Mouse (Mus musculus): Measurements from ENCODE around the gene Gba. TPM values are rescaled to one million over a fixed set of nuclear protein-coding genes. Genes with fewer than 3 reads are reported as not detected.

Gba gene
- polyA plus RNA-seq, 1 experiment from 2014 or later, result 26.2 TPM

DNA sequence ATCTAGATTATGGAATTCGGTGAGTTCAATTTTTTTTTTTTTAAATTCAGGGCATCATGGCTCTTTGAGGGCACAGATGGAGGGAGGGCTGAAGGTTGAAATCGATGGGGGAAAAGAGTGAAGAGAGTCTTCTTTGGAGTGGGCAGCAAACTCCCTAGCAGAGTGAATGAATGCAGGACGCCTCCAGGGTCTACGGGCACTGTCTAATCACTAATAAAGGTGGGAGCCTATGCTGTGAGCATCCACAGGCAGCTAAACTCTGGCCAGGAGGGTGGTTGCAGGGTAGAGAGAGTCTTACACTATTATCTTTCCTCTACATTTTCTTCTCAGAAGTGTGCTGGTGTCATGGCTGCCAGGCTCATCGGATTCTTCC lies 400 bp downstream of the Gba start:
- Histone ChIP-seq H3K36me3 (replicated peaks) (peaks cover 37% of the 10 kb centered on the region), H3K4me2 (peak overlapping the region; percentile 81), H3K4me3 (replicated peaks) (peak overlapping the region; percentile 66), H3K9me3 (replicated peaks) (no peaks in the 10 kb centered on the region), H3K27ac (replicated peaks) (peak overlapping the region; percentile 56), H3K4me1 (replicated peaks) (peaks cover 15% of the 10 kb centered on the region), H3K27me3 (peaks cover 6% of the 10 kb centered on the region), H3K9ac (peak overlapping the region; percentile 59)
- 22% methylated on average over 5 of the region's 5 CpGs for WGBS (ENCODE audit: insufficient replicate concordance)
- ATAC-seq (ENCODE audit: insufficient read depth), result peak; percentile 34

DNA sequence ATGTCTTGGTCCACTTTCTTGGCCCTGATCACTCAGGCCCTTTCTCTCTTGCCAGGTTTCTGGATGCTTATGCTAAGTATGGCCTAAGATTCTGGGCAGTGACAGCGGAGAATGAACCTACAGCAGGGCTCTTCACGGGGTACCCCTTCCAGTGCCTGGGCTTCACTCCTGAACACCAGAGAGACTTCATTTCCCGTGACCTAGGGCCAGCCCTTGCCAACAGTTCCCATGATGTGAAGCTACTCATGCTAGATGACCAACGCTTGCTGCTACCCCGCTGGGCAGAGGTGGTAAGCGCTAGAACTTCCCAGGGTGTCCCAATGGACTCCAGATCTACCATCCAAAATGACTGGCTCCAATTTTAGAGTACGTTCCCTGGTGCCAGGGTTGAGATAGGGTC lies 3.4 kb downstream of the Gba start:
- H3K27me3 ChIP-seq, result no peaks in the 10 kb centered on the region
- H3K27ac ChIP-seq (replicated peaks), result no peak overlapping the region
- H3K4me3 ChIP-seq (replicated peaks), result no peak overlapping the region
- no peaks in the 10 kb centered on the region for H3K9me3 ChIP-seq (replicated peaks)
- no peak overlapping the region for H3K9ac ChIP-seq
- 83% methylated on average over 7 of the region's 7 CpGs for WGBS (ENCODE audit: insufficient replicate concordance)
- peaks cover 15% of the 10 kb centered on the region for H3K4me1 ChIP-seq (replicated peaks)
- ATAC-seq (ENCODE audit: insufficient read depth), result no peak
- H3K4me2 ChIP-seq, result no peak overlapping the region
- H3K36me3 ChIP-seq (replicated peaks), result peaks cover 65% of the 10 kb centered on the region

DNA sequence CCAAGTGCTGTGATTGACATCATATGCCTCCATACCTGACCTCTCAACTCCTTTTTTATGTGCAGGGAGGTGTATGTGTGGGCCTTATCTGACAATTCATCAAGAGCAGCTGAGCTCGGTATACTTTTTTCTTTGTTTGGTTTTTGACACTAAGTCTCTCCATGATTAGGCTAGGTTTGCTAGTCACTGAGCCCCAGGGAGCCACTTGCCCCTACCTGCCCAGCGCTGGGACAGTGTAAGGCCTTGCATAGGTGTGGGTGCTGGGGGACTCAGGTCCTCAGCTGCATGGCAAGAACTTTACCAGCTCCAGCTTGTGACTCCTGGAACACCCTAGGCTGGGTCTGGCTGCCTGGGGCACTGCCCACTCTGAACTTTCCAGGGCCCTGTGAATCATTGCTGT lies 4.0 kb downstream of the Gba start:
- H3K9me3 ChIP-seq (replicated peaks), result no peaks in the 10 kb centered on the region
- no peak overlapping the region for H3K4me2 ChIP-seq
- no peak overlapping the region for H3K27ac ChIP-seq (replicated peaks)
- peaks cover 69% of the 10 kb centered on the region for H3K36me3 ChIP-seq (replicated peaks)
- H3K4me1 ChIP-seq (replicated peaks), result peaks cover 18% of the 10 kb centered on the region
- H3K9ac ChIP-seq, result no peak overlapping the region
- H3K27me3 ChIP-seq, result no peaks in the 10 kb centered on the region
- no peak overlapping the region for H3K4me3 ChIP-seq (replicated peaks)
- ATAC-seq (ENCODE audit: insufficient read depth), result no peak
- 68% methylated on average over 2 of the region's 2 CpGs for WGBS (ENCODE audit: insufficient replicate concordance)

DNA sequence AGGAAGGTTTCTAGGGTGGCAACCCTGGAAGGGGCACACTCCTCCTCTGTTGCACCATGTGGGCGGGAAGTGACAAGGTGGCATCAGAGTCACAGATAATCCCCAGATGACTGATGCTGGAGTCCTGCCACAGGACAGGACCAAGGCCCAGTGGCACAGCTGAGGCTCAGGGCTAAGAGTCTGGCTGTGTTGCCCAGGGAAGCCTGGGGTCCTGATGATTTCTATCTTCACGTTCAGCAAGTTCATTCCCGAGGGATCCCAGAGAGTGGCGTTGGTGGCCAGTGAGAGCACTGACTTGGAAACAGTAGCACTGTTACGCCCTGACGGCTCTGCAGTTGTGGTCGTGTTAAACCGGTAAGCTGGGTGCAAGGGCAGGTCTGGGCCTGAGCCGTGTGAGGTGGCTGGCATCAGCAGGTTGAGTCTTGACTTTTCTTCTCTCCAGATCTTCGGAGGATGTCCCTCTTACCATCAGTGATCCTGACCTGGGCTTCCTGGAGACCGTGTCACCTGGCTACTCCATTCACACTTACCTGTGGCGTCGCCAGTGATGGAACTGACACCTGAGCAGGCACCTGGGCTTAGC lies 5.4 kb downstream of the Gba start:
- peaks cover 69% of the 10 kb centered on the region for H3K36me3 ChIP-seq (replicated peaks)
- H3K4me1 ChIP-seq (replicated peaks), result peaks cover 16% of the 10 kb centered on the region
- no peak overlapping the region for H3K4me3 ChIP-seq (replicated peaks)
- H3K4me2 ChIP-seq, result no peak overlapping the region
- no peak for ATAC-seq (ENCODE audit: insufficient read depth)
- WGBS (ENCODE audit: insufficient replicate concordance), result 82% methylated on average over 13 of the region's 13 CpGs
- H3K9me3 ChIP-seq (replicated peaks), result no peaks in the 10 kb centered on the region
- no peak overlapping the region for H3K27ac ChIP-seq (replicated peaks)
- H3K27me3 ChIP-seq, result no peaks in the 10 kb centered on the region
- H3K9ac ChIP-seq, result no peak overlapping the region

GRCm38 (mm10) chr3:89208736-89209135 lies 6.0 kb downstream of the Gba start:
- 72% methylated on average over 6 of the region's 6 CpGs for WGBS (ENCODE audit: insufficient replicate concordance)
- no peak overlapping the region for H3K9ac ChIP-seq
- H3K36me3 ChIP-seq (replicated peaks), result peaks cover 69% of the 10 kb centered on the region
- no peaks in the 10 kb centered on the region for H3K9me3 ChIP-seq (replicated peaks)
- no peak for ATAC-seq (ENCODE audit: insufficient read depth)
- H3K4me1 ChIP-seq (replicated peaks), result peaks cover 16% of the 10 kb centered on the region
- no peak overlapping the region for H3K27ac ChIP-seq (replicated peaks)
- H3K27me3 ChIP-seq, result no peaks in the 10 kb centered on the region
- no peak overlapping the region for H3K4me2 ChIP-seq
- H3K4me3 ChIP-seq (replicated peaks), result no peak overlapping the region

DNA sequence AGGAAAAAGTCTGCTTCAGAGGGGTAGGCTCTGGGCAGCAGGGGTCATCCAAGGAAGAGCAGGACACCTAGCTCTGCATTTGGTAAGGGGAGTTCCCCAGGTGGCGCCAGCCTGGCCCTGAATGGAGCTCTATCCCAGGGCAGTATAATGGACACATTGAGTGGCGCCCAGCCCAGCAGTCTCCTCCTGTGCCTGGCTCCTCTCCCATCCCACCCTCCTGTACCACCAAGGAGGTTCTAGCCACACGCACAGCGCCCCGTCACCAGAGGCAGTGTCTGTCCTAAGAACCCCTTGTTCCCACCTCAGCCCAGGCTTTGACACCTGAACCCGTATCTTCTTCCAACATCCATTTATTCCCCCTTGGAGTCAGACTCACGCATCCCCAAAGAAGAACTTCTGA lies 7.0 kb downstream of the Gba start:
- no peak for ATAC-seq (ENCODE audit: insufficient read depth)
- Histone ChIP-seq H3K9ac (no peak overlapping the region), H3K36me3 (replicated peaks) (peaks cover 60% of the 10 kb centered on the region), H3K4me3 (replicated peaks) (no peak overlapping the region), H3K4me2 (no peak overlapping the region), H3K4me1 (replicated peaks) (peaks cover 23% of the 10 kb centered on the region), H3K9me3 (replicated peaks) (no peaks in the 10 kb centered on the region), H3K27ac (replicated peaks) (no peak overlapping the region), H3K27me3 (peaks cover 2% of the 10 kb centered on the region; the same call in 1 of the 2 replicates)
- 77% methylated on average over 7 of the region's 7 CpGs for WGBS (ENCODE audit: insufficient replicate concordance)

DNA sequence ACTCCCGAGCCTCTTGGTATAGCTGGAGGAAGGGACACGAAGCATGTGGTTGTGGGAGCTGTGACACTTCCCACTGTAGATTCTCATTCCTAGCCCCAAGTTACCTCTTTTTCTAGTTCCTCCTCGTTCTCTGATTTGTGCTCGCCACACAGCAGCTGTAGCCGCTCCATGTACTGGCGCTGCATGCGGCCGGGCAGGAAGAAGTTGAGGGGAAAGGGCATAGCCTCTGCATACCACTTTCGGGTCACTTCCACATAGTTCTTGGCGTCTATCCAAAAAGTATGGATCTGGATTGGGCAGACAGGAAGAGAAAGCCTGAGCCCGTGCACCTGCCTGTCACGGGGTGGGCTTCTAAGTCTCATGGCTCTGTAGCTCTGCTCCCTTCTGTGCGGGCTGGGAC lies 7.4 kb downstream of the Gba start:
- no peak overlapping the region for H3K9ac ChIP-seq
- H3K4me2 ChIP-seq, result no peak overlapping the region
- ATAC-seq (ENCODE audit: insufficient read depth), result no peak
- no peak overlapping the region for H3K4me3 ChIP-seq (replicated peaks)
- no peaks in the 10 kb centered on the region for H3K9me3 ChIP-seq (replicated peaks)
- peaks cover 28% of the 10 kb centered on the region for H3K4me1 ChIP-seq (replicated peaks)
- H3K27me3 ChIP-seq, result peaks cover 7% of the 10 kb centered on the region; the same call in 1 of the 2 replicates
- H3K36me3 ChIP-seq (replicated peaks), result peaks cover 58% of the 10 kb centered on the region
- no peak overlapping the region for H3K27ac ChIP-seq (replicated peaks)
- WGBS (ENCODE audit: insufficient replicate concordance), result 74% methylated on average over 13 of the region's 13 CpGs

DNA sequence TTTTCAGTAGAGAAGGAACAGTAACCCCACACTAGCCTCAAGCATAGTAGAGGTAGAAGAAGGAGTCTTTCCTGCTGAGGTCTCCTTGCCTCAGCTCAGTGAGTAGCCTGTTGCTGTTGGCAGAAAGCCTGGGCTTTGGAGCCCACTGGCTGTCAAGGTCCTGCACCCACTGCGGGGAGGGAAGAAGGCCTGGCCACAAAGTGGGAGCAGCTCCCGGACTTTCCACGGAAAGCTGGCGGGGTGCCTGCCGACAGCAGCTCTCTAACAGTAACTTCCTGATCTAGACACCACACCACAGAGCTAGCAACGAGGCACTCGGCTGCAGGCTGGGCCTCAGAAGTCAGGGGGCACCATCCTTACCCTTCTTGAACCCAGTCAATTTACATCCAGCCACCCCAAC lies 8.0 kb downstream of the Gba start:
- H3K4me1 ChIP-seq (replicated peaks), result peaks cover 33% of the 10 kb centered on the region
- no peak overlapping the region for H3K4me3 ChIP-seq (replicated peaks)
- H3K27me3 ChIP-seq, result peaks cover 12% of the 10 kb centered on the region
- 65% methylated on average over 7 of the region's 7 CpGs for WGBS (ENCODE audit: insufficient replicate concordance)
- H3K27ac ChIP-seq (replicated peaks), result no peak overlapping the region
- no peak overlapping the region for H3K4me2 ChIP-seq
- no peak overlapping the region for H3K9ac ChIP-seq
- no peaks in the 10 kb centered on the region for H3K9me3 ChIP-seq (replicated peaks)
- peaks cover 52% of the 10 kb centered on the region for H3K36me3 ChIP-seq (replicated peaks)
- ATAC-seq (ENCODE audit: insufficient read depth), result no peak

GRCm38 (mm10) chr3:89213803-89214530 lies 11.2 kb downstream of the Gba start:
- peak overlapping the region; percentile 98 for H3K4me2 ChIP-seq
- peak; percentile 87 for ATAC-seq (ENCODE audit: insufficient read depth)
- H3K4me3 ChIP-seq (replicated peaks), result peak overlapping the region; percentile 88
- peaks cover 26% of the 10 kb centered on the region for H3K27me3 ChIP-seq
- H3K4me1 ChIP-seq (replicated peaks), result peaks cover 37% of the 10 kb centered on the region
- peak overlapping the region; percentile 71 for H3K27ac ChIP-seq (replicated peaks)
- under 1% methylated on average over 69 of the region's 69 CpGs for WGBS (ENCODE audit: insufficient replicate concordance)
- H3K9me3 ChIP-seq (replicated peaks), result no peaks in the 10 kb centered on the region
- H3K9ac ChIP-seq, result peak overlapping the region; percentile 73
- H3K36me3 ChIP-seq (replicated peaks), result peaks cover 23% of the 10 kb centered on the region

DNA sequence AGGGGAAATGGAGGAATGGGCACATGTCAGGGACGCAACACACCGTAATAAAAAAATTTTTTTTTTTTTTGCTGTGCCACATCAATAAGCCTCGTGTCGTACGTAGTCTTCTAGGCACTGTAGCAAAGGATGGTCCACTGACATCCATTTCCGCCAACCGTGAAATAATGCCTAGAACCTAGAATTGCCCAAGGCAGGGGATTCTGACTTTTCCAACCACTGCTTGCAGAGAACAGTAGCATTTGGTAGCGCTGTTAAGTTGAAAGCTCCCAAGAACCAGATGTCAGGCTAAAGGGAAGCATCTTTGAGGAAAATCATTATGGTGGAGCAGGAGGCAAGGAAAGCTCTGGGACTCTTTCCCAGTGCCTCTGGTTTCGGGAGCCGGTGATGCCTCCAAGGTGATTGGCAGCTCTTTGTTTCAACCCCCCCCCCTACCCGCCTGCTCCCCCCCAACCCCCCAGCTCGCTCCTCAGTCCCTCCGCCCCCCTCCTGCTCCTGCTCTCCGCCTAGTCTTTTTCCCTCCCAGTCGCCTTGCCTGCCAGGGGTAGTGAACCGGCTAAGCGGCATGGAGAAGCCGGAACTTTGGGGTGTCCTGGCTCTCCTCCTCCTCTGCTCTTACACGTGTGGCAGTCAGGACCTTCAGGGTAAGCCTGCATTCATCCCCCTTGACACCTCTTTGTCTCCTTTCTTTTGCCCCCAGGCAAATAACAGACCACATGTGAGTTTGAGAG lies 12.1 kb downstream of the Gba start, which contains the start of gene Thbs3:
Thbs3 (plus strand) TSS at position 500 of the 731 bp plus-strand sequence.
- no peaks in the 10 kb centered on the region for H3K9me3 ChIP-seq (replicated peaks)
- H3K36me3 ChIP-seq (replicated peaks), result peaks cover 15% of the 10 kb centered on the region
- 3% methylated on average over 19 of the region's 19 CpGs for WGBS (ENCODE audit: insufficient replicate concordance)
- peak within 1 kb of the TSS; percentile 98 for H3K4me2 ChIP-seq
- no peak for ATAC-seq (ENCODE audit: insufficient read depth)
- H3K27ac ChIP-seq (replicated peaks), result peak within 1 kb of the TSS; percentile 71
- H3K27me3 ChIP-seq, result peaks cover 34% of the 10 kb centered on the region
- peak within 1 kb of the TSS; percentile 73 for H3K9ac ChIP-seq
- peak within 1 kb of the TSS; percentile 88 for H3K4me3 ChIP-seq (replicated peaks)
- H3K4me1 ChIP-seq (replicated peaks), result peaks cover 37% of the 10 kb centered on the region

DNA sequence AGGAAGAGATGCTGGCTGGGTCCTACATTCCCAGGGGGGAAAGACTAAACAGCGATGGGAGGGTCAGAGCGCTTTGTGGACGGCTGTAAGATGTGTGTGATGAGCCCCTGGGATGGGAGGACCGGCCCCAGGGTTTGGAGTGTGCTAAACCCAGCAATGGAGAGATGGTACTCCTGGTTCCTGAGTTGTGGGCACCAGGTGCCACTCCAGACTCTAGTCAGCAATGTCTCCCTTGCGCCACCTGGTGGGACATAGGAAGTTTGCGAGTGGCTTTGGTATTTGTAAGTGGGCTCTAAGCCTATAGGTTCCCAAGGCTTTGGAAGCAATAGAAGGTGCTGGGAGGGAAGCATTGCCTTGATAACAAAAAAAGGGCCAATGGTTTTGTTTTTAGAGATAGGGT lies 13.1 kb downstream of the Gba start:
- peak overlapping the region; percentile 88; the same call in 1 of the 2 replicates for H3K4me3 ChIP-seq (replicated peaks)
- H3K9ac ChIP-seq, result no peak overlapping the region
- H3K27ac ChIP-seq (replicated peaks), result no peak overlapping the region

More for the DNA sequence above, 13.1 kb downstream of the Gba start:
- H3K4me2 ChIP-seq, result peak overlapping the region; percentile 98
- peaks cover 37% of the 10 kb centered on the region for H3K4me1 ChIP-seq (replicated peaks)
- ATAC-seq (ENCODE audit: insufficient read depth), result peak; percentile 9; the same call in 1 of the 2 replicates
- WGBS (ENCODE audit: insufficient replicate concordance), result 1% methylated on average over 6 of the region's 6 CpGs
- H3K9me3 ChIP-seq (replicated peaks), result no peaks in the 10 kb centered on the region
- H3K36me3 ChIP-seq (replicated peaks), result peaks cover 6% of the 10 kb centered on the region; the same call in 1 of the 2 replicates
- H3K27me3 ChIP-seq, result peaks cover 40% of the 10 kb centered on the region

Measured in liver, embryonic 15.5 days (tissue).